Mouse (Mus musculus) brain, embryonic 14.5 days (tissue): ENCODE data around the gene Nagpa.

Experiments
- CTCF ChIP-seq: fragments of 200-500 bp; IDR thresholded peaks from 2 replicates; pipeline ENCODE4 v1.5.1; 2012; ENCODE audit warnings: inconsistent platforms, mild to moderate bottlenecking, moderate library complexity, borderline replicate concordance; ENCODE audit not compliant: insufficient read depth, insufficient read length; ENCODE audit errors: extremely low read depth
- POLR2A ChIP-seq: fragments of 200-500 bp; IDR thresholded peaks from 2 replicates; pipeline ENCODE4 v1.6.1; 2012; ENCODE audit warnings: mild to moderate bottlenecking, inconsistent platforms, borderline replicate concordance; ENCODE audit not compliant: poor library complexity, insufficient read depth, insufficient read length, severe bottlenecking; ENCODE audit errors: extremely low read depth

DNA sequence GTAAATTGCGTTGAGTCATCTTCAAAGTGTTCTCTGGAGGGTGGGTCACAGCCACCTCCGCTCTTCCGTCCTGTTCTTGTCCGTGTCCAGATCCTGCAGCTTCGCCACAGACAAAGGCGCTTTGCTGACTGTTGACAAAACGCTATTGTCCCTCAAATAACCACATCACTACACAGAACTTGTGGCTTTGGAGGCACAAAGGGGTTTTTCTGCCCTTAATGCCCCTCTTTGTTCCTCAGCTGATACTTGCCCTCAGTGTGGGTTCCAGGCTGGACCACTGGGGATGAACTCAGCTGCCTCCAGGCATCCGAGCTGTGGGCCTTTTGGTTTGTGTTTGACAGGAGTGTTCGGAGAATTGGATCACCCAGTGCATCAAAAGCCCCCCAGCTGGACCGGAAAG lies 53.3 kb downstream of the Nagpa start:
- TF ChIP-seq CTCF = no peak
- TF ChIP-seq POLR2A = no peak
